Mouse (Mus musculus) spleen, postnatal 36 days (tissue): ENCODE measurements around the gene Aplnr.

Experiments used
- DNase-seq, 2 experiments: peaks; one replicate each; pipeline ENCODE4 v3.0.0; 2022; ENCODE audit warnings: low spot score in 2 of 2, mixed read lengths in 1 of 2

Aplnr gene

GRCm38 (mm10) chr2:85187582-85188151, 51.6 kb downstream of the Aplnr start:
- no peak for DNase-seq
